In genomic region chr11:51635525-51636322, GRCm38 (mm10) we compare ENCODE assay signal across 8 mouse cellular contexts. TPM values are rescaled to one million over a fixed set of nuclear protein-coding genes. Genes with fewer than 3 reads are reported as not detected.
DNase-seq lines count a peak whose midpoint lies in the region; ATAC-seq and TF ChIP-seq lines count a peak whose summit lies in the region.

TSS of gene Rmnd5b (minus strand) at chr11:51635896.

- peak; percentile 50; the same call in 1 of the 2 replicates for TF ChIP-seq EP300 in heart, postnatal 0 days (IDR thresholded peaks at IDR 0.05; ENCODE audit: low read depth)
- no peak for TF ChIP-seq EP300 in stomach, postnatal 0 days (optimal IDR thresholded peaks at IDR 0.05)

- no peaks in the 10 kb centered on the region for H3K9me3 ChIP-seq in forebrain, embryonic 13.5 days (replicated peaks)
- H3K9me3 ChIP-seq in heart, postnatal 0 days (replicated peaks; ENCODE audit: control insufficient read depth, low read length) = no peaks in the 10 kb centered on the region
- H3K9me3 ChIP-seq in liver, embryonic 15.5 days (replicated peaks) = no peaks in the 10 kb centered on the region
- no peaks in the 10 kb centered on the region for H3K9me3 ChIP-seq in neural tube, embryonic 12.5 days
- no peaks in the 10 kb centered on the region for H3K9me3 ChIP-seq in stomach, postnatal 0 days (ENCODE audit: control insufficient read depth, low read length)

- H3K36me3 ChIP-seq in forebrain, embryonic 13.5 days (ENCODE audit: poor library complexity, severe bottlenecking) = 0 out of 2 replicates have a peak, but pooled peaks cover 3% of the 10 kb centered on the region
- H3K36me3 ChIP-seq in heart, postnatal 0 days (replicated peaks; ENCODE audit: control insufficient read depth, insufficient read depth, low read length) = no peaks in the 10 kb centered on the region
- H3K36me3 ChIP-seq in liver, embryonic 15.5 days (replicated peaks) = 0 out of 2 replicates have a peak, but pooled peaks cover 5% of the 10 kb centered on the region
- no peaks in the 10 kb centered on the region; the same call in 1 of the 2 replicates for H3K36me3 ChIP-seq in neural tube, embryonic 12.5 days
- no peaks in the 10 kb centered on the region for H3K36me3 ChIP-seq in stomach, postnatal 0 days (ENCODE audit: control insufficient read depth, insufficient read depth, low read length)

- H3K9ac ChIP-seq in forebrain, embryonic 13.5 days = peak within 1 kb of the TSS; percentile 74
- peak within 1 kb of the TSS; percentile 62 for H3K9ac ChIP-seq in heart, postnatal 0 days (replicated peaks; ENCODE audit: low read depth, low read length)
- peak within 1 kb of the TSS; percentile 63 for H3K9ac ChIP-seq in liver, embryonic 15.5 days
- H3K9ac ChIP-seq in neural tube, embryonic 12.5 days = peak within 1 kb of the TSS; percentile 66
- peak within 1 kb of the TSS; percentile 76 for H3K9ac ChIP-seq in stomach, postnatal 0 days (ENCODE audit: low read length)

- H3K27ac ChIP-seq in forebrain, embryonic 13.5 days = peak within 1 kb of the TSS; percentile 82
- peak within 1 kb of the TSS; percentile 81 for H3K27ac ChIP-seq in heart, postnatal 0 days (ENCODE audit: low read depth)
- peak within 1 kb of the TSS; percentile 87 for H3K27ac ChIP-seq in liver, embryonic 15.5 days (replicated peaks)
- peak within 1 kb of the TSS; percentile 53 for H3K27ac ChIP-seq in neural tube, embryonic 12.5 days
- peak within 1 kb of the TSS; percentile 92 for H3K27ac ChIP-seq in stomach, postnatal 0 days (replicated peaks)

- peak; percentile 93 for DNase-seq in ES-CJ7 (ENCODE audit: low read depth, low spot score)
- peak; percentile 87 for DNase-seq in heart, postnatal 0 days (ENCODE audit: low spot score)
- peak; percentile 89 to 94 for DNase-seq in kidney, postnatal 4 days
- DNase-seq in stomach, postnatal 0 days (ENCODE audit: low spot score) = peak; percentile 93

- WGBS in forebrain, embryonic 13.5 days = under 1% methylated on average over 61 of the region's 61 CpGs
- under 1% methylated on average over 60 of the region's 61 CpGs for WGBS in heart, postnatal 0 days
- WGBS in liver, embryonic 15.5 days (ENCODE audit: insufficient replicate concordance) = under 1% methylated on average over 61 of the region's 61 CpGs
- under 1% methylated on average over 61 of the region's 61 CpGs for WGBS in neural tube, embryonic 12.5 days
- under 1% methylated on average over 61 of the region's 61 CpGs for WGBS in stomach, postnatal 0 days

- peak within 1 kb of the TSS; percentile 78 for H3K4me3 ChIP-seq in forebrain, embryonic 13.5 days
- H3K4me3 ChIP-seq in heart, postnatal 0 days (ENCODE audit: low read depth, low read length) = peak within 1 kb of the TSS; percentile 67
- peak within 1 kb of the TSS; percentile 74 for H3K4me3 ChIP-seq in liver, embryonic 15.5 days (replicated peaks)
- H3K4me3 ChIP-seq in neural tube, embryonic 12.5 days = peak within 1 kb of the TSS; percentile 73
- H3K4me3 ChIP-seq in stomach, postnatal 0 days (ENCODE audit: low read depth, low read length) = peak within 1 kb of the TSS; percentile 71

- 0 out of 2 replicates have a peak, but pooled peaks cover 4% of the 10 kb centered on the region for H3K27me3 ChIP-seq in forebrain, embryonic 13.5 days
- H3K27me3 ChIP-seq in heart, postnatal 0 days (ENCODE audit: control insufficient read depth, insufficient read depth, low read length) = no peaks in the 10 kb centered on the region
- H3K27me3 ChIP-seq in liver, embryonic 15.5 days = peaks cover 6% of the 10 kb centered on the region; the same call in 1 of the 2 replicates
- H3K27me3 ChIP-seq in neural tube, embryonic 12.5 days (replicated peaks) = no peaks in the 10 kb centered on the region
- no peaks in the 10 kb centered on the region for H3K27me3 ChIP-seq in stomach, postnatal 0 days (ENCODE audit: control insufficient read depth, insufficient read depth, low read length)

- ATAC-seq in cerebellum, adult (ENCODE audit: insufficient number of reproducible peaks, low FRiP score, low TSS enrichment) = peak; percentile 91
- peak; percentile 93 for ATAC-seq in forebrain, embryonic 13.5 days
- peak; percentile 87 for ATAC-seq in heart, postnatal 0 days (ENCODE audit: insufficient read depth, low read depth)
- peak; percentile 82 for ATAC-seq in liver, embryonic 15.5 days (ENCODE audit: insufficient read depth)
- peak; percentile 91 for ATAC-seq in neural tube, embryonic 12.5 days (ENCODE audit: low FRiP score, low read depth)
- peak; percentile 91 for ATAC-seq in stomach, postnatal 0 days (ENCODE audit: low FRiP score, low TSS enrichment)

- H3K4me1 ChIP-seq in forebrain, embryonic 13.5 days = peaks cover 22% of the 10 kb centered on the region
- peaks cover 25% of the 10 kb centered on the region for H3K4me1 ChIP-seq in heart, postnatal 0 days (ENCODE audit: control insufficient read depth, insufficient read depth)
- H3K4me1 ChIP-seq in liver, embryonic 15.5 days (replicated peaks) = peaks cover 53% of the 10 kb centered on the region
- peaks cover 34% of the 10 kb centered on the region for H3K4me1 ChIP-seq in neural tube, embryonic 12.5 days
- no peaks in the 10 kb centered on the region for H3K4me1 ChIP-seq in stomach, postnatal 0 days (replicated peaks; ENCODE audit: control insufficient read depth, insufficient read depth)

- peak within 1 kb of the TSS; percentile 78 for H3K4me2 ChIP-seq in forebrain, embryonic 13.5 days
- peak within 1 kb of the TSS; percentile 65 for H3K4me2 ChIP-seq in heart, postnatal 0 days (ENCODE audit: low read depth, low read length)
- peak within 1 kb of the TSS; percentile 84 for H3K4me2 ChIP-seq in liver, embryonic 15.5 days
- H3K4me2 ChIP-seq in neural tube, embryonic 12.5 days (replicated peaks) = peak within 1 kb of the TSS; percentile 82
- peak within 1 kb of the TSS; percentile 79 for H3K4me2 ChIP-seq in stomach, postnatal 0 days (replicated peaks; ENCODE audit: low read depth)

- 0 out of 2 replicates have a peak, but pooled peaks have one; percentile 2 for TF ChIP-seq CTCF in heart, postnatal 0 days (IDR thresholded peaks at IDR 0.05; ENCODE audit: low read depth)
- TF ChIP-seq CTCF in stomach, postnatal 0 days (IDR thresholded peaks at IDR 0.05; ENCODE audit: low read depth) = peak; percentile 47

RNA-seq across cellular contexts. Expression of gene Rmnd5b, which starts in this region (rescaled TPM):
- polyA plus RNA-seq in forebrain, embryonic 13.5 days (2015; fragmentation: Nextera tagmentation; extraction: Ambion mirVana) = 53.8 and 61.2 TPM in 2 replicates
- total RNA-seq in heart, postnatal 0 days (2014; rRNA removed; ENCODE audit: low replicate concordance) = 38.6 and 54.3 TPM in 2 replicates
- 25.8 and 30.0 TPM in 2 replicates for polyA plus RNA-seq in heart, postnatal 0 days (2015; fragmentation: Nextera tagmentation; extraction: Ambion mirVana)
- 20.0 and 21.1 TPM in 2 replicates for polyA plus RNA-seq in liver, embryonic 15.5 days (2015; fragmentation: Nextera tagmentation; extraction: Ambion mirVana)
- polyA plus RNA-seq in neural tube, embryonic 12.5 days (2016; fragmentation: Nextera tagmentation; extraction: Ambion mirVana) = 57.6 and 57.7 TPM in 2 replicates
- polyA plus RNA-seq in stomach, postnatal 0 days (2015; fragmentation: Nextera tagmentation; extraction: Ambion mirVana) = 34.6 and 35.3 TPM in 2 replicates

Comparison
In these comparisons a context has a peak if more than half of its experiments do, and no peak if none do; other contexts are left out.
1. Peak in every context shown above with its lines: DNase-seq, ATAC-seq, H3K4me3 ChIP-seq and H3K27ac ChIP-seq.